Mouse (Mus musculus) CD4-positive helper T cell, adult 2 months (primary cell): ENCODE data around the gene Poc1b.

Experiments used
- DNase-seq: peaks from one replicate; pipeline ENCODE4 v3.0.0-alpha.2; 2012; ENCODE audit warnings: low read depth, missing footprints, low spot score

Poc1b gene

GRCm38 (mm10) chr10:99226782-99227181 is 119.9 kb downstream of the Poc1b start:
- no peak for DNase-seq

DNA sequence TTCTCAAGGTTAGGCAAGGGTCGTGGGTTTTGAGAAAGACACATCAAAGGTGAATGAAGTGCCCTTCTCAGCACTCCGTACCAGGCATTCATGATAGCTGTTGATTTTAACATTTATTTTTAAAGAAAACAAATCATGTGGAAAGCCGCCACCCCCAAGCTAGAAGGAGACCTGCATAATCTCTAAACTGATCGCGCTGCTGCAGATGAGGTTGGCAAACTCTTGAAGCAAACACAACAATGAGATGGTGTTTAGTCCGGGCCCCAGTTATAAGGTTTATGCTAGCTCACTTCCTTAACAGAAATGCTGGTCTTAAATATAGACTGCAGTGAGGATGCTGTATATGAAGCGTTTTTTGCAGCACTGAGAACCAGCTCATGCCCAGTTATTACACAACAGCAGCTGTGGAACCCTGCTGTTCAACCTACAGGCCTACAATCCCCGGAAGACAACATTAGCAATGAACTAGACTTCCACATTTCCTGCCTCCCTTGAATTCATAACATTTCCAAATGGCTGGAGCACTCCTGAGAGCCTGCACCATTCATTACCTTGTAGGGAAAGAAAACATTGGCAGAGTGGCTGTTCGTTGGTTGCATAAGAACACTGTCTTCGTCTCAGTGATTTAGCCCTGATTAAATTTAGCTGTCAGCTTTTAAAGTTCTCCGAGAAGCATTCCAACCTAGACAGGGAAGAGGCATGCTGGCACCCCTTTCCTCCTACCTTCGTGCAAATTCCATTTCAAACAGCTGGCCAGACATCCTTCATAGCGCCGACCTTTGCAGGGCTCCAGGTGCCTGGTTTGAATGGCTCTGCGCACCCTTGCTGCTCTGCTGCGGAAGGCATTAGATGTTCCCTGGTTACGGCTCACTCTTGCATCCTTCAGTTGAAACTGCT is 121.4 kb downstream of the Poc1b start:
- DNase-seq: no peak

GRCm38 (mm10) chr10:99229031-99229684 is 122.3 kb downstream of the Poc1b start:
- DNase-seq: no peak

DNA sequence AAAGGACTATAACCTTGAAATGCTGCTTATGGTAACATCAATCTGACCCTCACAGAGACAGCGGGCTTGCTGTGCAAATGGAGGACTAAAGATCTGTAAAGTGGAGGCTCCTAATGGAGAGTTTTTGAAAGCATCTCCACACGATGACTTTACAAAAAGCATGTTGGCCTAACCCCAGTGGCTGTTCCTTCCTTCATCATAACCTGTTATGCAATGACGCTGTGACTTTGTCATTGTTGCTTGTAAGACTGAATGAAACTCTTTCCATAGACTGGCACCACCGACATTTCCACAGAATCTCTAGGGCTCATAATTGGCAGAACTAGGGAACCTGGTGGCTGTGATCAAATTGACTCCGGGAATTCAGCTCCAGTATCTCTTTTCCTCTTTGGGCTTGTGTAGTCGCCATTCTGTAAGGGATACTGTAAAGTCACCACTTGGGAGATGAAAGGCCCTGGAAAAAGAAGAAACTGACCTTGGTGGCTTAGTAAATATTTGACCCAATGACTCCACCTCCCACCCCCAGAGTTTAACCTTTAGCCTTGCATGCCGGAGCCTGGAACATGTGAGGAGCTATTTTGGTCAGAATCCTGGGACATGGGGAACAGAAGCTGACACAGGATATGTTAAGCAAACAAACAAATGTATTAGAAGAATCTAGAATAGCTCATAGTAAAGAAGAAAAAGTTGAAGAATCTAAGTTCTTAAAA is 125.8 kb downstream of the Poc1b start:
- no peak for DNase-seq

DNA sequence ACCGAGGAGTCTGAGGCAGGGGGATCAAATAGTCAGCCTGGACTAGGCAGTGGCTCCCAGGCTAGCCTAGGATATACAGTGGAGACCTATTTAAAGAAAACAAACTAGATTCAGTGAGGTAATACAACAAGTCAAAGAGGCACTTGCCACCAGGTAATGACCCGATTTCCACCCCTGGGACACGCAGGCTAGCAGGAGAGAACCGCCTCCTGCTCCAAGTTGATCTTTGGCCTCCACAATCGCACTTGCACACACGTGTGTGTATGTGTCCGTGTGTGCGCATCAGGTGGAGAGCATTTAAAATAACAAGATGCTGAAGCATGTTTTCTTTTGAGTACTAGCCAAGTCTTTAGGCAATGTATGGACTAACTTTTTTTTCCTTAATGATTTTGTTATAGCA is 127.5 kb downstream of the Poc1b start:
- DNase-seq: no peak

- DNase-seq: no peak
These were observed 128.2 kb downstream of the Poc1b start for GRCm38 (mm10) chr10:99235081-99235480.

DNA sequence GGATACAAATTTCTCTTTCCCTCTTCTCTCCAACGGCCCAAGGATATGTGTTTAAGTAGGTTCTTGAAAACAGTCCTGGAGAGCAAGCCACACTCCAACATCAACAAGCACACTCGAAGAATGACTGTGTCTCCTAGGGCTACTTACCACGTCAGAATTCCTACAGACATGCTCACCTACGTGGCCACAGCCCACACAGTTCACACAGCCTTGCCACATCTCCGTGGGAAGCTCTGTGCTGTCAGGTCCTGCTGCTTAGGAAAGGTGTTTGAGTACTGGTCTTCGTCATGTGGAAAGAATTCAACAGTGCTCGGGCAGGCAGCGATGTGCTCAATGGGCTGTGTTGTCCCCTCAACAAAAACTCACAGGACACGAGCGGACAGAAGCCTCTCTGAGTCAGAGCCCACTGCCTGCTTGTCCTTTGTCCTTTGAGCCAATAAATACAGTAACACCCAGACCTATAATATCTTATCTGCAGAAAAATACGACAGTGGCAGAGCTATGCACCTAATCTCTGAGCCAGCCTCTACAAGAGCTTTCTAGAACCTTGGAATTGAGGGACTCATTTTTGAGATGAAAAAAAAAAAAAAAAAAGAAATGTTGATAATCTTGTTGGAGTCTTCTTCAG is 130.5 kb downstream of the Poc1b start:
- no peak for DNase-seq

DNA sequence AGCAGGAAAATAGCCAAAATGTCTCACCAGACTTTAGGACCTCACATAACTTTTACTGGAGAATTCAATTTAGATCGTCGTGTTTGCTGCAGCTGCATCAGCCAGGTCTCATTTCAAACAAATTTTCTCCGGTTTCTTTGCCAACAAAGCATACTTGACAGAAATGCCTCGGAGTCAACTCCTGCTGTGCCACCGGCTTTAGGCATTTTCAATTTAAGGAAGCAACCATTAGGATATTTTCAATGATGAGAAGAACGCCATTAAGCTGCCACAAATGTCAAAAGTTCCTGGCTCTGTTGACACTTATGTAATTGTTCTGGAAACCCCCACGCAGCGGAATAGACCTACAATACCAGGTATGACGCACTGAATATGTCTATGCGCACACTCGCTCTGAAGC is 131.7 kb downstream of the Poc1b start:
- DNase-seq: no peak

- DNase-seq: peak; percentile 78
These were observed 134.5 kb downstream of the Poc1b start for GRCm38 (mm10) chr10:99241284-99241828.

DNA sequence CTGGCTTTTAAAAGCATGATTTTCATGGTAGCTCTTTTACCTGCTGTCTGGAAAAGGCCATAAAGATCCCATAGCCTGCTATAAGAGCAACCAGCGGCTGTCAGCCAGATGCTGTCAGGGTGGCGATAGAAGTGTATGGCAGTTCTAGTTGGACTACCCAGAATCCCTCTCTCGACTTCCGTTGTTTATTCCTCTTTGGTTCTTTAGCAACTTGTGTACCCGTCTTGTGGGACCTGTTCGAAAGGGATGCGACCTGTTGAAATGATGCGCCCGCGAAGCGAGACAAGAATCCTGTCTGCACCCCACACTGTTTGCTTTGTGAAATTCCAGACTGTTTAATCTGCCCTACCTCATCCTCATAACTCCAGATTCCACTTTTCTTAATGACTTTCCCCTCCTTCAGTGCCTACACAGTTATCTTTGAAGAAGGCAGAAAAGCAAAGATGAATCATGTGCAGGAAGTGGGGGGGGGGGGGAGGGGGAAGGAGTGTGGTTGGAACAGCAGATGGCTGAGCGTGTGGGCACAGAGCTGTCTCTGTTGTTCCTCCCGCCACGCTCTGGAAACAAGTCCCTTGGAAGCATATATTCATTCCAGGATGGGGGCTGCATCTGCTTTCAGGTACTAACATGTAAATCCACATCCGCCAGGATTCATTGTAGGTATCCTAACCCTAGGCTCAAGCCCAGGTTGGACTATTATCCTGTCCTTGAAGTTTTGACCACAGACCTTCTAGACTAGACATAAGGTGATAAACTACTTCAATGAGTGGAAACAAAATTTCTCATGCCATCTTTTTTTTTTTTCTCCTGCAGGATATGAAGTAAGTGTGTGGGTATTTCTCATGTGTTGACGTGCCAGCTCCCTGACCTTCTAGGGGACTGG is 135.2 kb downstream of the Poc1b start:
- peak; percentile 90 for DNase-seq

GRCm38 (mm10) chr10:99242721-99243120 is 135.9 kb downstream of the Poc1b start:
- no peak for DNase-seq

- no peak for DNase-seq
These were observed 137.2 kb downstream of the Poc1b start for GRCm38 (mm10) chr10:99243907-99244489.

DNA sequence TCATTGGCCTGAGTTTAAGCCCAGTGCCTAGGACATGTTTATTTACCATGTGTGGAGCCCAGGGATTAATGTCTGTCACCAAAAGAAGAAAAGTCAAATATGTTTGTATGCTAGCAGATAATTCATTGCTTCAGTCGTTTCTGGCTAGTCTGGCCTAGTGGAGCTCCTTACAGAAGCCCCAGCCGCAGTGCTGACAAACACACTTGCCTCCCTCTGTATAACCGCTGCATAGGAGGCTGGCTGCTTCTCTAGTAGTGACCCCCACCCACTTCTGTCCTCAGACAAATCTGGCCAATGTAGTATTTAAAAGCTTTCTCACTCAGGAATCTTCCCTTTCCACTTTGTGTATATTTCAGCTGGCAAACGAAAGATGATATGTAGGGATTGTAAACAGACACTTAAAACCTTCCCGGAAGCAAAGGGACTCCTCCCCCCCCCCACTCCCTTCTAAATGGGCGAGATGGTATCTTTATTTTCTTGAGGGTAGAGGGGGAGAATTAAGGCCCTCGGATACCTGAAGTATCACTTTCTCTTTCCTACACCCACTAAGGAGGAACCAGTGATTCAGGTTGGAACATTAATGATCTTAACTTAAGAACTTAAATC is 137.9 kb downstream of the Poc1b start:
- peak; percentile 59 for DNase-seq

DNA sequence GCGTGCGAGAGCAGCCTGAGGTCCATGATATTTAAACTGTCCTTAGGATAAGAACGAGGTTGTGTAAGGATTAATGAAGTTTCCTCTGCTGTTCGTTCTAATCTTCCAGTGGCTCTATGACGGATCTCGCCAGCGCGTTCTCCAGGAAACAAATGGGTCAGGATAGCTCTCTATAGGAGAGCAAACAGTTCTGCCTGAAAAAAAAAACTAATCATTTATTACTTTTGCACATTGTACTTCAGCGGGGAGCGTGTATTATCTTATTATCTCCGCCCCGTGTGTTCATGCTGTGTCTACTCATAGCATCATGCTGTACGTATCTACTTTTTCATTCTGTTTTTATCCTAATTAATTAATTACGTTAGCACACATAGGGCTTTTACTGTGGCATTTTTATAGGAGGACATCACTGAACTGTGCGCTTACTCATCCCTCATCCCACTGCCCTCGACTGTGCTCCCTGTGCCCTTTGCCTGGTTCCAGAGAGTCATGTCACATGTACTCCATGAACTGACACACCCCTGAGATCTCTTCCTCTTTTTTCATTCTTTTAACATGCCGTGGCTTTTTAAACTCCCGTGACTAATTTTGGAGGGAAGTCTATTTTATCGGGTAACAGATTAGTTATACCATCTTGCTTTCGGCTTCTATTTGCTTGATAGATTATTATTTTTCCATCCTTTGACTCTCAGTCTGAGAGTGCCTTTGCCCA is 140.1 kb downstream of the Poc1b start:
- no peak for DNase-seq
